Mouse (Mus musculus) right cerebral cortex, postnatal 25 days (tissue): ENCODE measurements around the gene Gjc3.

ENCODE experiments used
- DNase-seq: peaks from one replicate; pipeline ENCODE4 v3.0.0; 2022

Gjc3 gene

GRCm38 (mm10) chr5:137909564-137910262, 53.2 kb downstream of the Gjc3 start:
- DNase-seq: no peak
